Mouse (Mus musculus) intestine, postnatal 0 days (tissue): Measurements from ENCODE around the gene Dad1. TPM values are rescaled to one million over a fixed set of nuclear protein-coding genes. Genes with fewer than 3 reads are reported as not detected.

ENCODE experiments used
- ATAC-seq: fragments of 200-750 bp; cut with Nextera tagmentation; 2 replicates; pipeline ENCODE4 v1.8.0; 2017; ENCODE audit warnings: mild to moderate bottlenecking, moderate TSS enrichment, moderate library complexity
- H3K27ac ChIP-seq: fragments of 300-500 bp; sonication (generic); 2 replicates; pipeline ENCODE4 v1.5.1; 2014; ENCODE audit warnings: mild to moderate bottlenecking, low read depth, low read length, moderate library complexity
- H3K27me3 ChIP-seq: fragments of 300-500 bp; sonication (generic); replicated peaks from 2 replicates; pipeline ENCODE4 v1.6.1; 2014; ENCODE audit warnings: low read length, mixed read lengths; ENCODE audit not compliant: control insufficient read depth, insufficient read depth
- H3K36me3 ChIP-seq: fragments of 300-500 bp; sonication (generic); 2 replicates; pipeline ENCODE4 v1.6.1; 2014; ENCODE audit warnings: mild to moderate bottlenecking, moderate library complexity; ENCODE audit not compliant: control insufficient read depth, insufficient read depth
- H3K4me1 ChIP-seq: fragments of 300-500 bp; sonication (generic); replicated peaks from 2 replicates; pipeline ENCODE4 v1.6.1; 2014; ENCODE audit warnings: antibody characterized with exemption, low read length, mixed read lengths; ENCODE audit not compliant: control insufficient read depth, insufficient read depth
- H3K4me2 ChIP-seq: fragments of 300-500 bp; sonication (generic); replicated peaks from 2 replicates; pipeline ENCODE4 v1.6.1; 2014; ENCODE audit warnings: low read depth, mild to moderate bottlenecking, moderate library complexity
- H3K4me3 ChIP-seq: fragments of 300-500 bp; sonication (generic); 2 replicates; pipeline ENCODE4 v1.5.1; 2014; ENCODE audit warnings: low read depth, low read length
- H3K9ac ChIP-seq: fragments of 300-500 bp; sonication (generic); 2 replicates; pipeline ENCODE4 v1.6.1; 2014; ENCODE audit warnings: mild to moderate bottlenecking, low read depth, low read length
- H3K9me3 ChIP-seq: fragments of 300-500 bp; sonication (generic); 2 replicates; pipeline ENCODE4 v1.6.1; 2016; ENCODE audit warnings: mixed run types; ENCODE audit not compliant: control insufficient read depth
- CTCF ChIP-seq: sonication (generic); IDR thresholded peaks from 2 replicates; pipeline ENCODE4 v1.5.1; 2016; ENCODE audit warnings: low read depth, mild to moderate bottlenecking, control low read depth, antibody characterized with exemption, moderate library complexity
- WGBS: fragments of 180-500 bp; shearing (Covaris S2); extraction: QIAGEN DNeasy Blood & Tissue Kit; methylation state at CpG from one replicate; pipeline ENCODE4 v1.1.7; 2014; 5-methylcytosine and 5-hydroxymethylcytosine counted together
- polyA plus RNA-seq: library from polyadenylated mRNA; unstranded; fragments of >200 nt; fragmentation: Nextera tagmentation; extraction: Ambion mirVana; gene quantifications from 2 replicates; pipeline ENCODE4 v1.2.1, GENCODE M21; 2015

The Dad1 gene
- polyA plus RNA-seq, 1 experiment from 2014 or later = 492 TPM

DNA sequence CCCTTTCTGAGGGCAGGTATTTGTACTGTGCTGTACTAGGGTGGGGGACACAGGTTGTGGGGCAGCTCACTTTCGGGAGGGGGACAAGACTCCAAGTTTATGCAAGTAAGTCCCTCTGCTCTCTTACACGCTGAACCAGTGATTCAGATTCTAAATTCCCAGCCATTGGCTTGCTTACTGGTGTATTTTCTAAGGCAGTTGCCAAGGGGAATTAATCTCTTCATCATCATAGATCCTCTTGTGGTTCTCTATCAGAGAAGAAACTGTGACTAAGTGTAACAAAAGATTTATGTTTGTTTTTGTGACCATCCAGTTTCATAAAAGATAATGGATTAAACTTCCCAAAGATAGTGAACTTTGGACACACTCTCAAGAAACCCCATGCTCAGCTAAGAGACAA is 40.2 kb downstream of the Dad1 start:
- Histone ChIP-seq H3K4me2 (no peak overlapping the region), H3K9me3 (no peaks in the 10 kb centered on the region), H3K27me3 (no peaks in the 10 kb centered on the region), H3K36me3 (no peaks in the 10 kb centered on the region), H3K4me1 (peaks cover 9% of the 10 kb centered on the region; the same call in 1 of the 2 replicates), H3K4me3 (no peak overlapping the region), H3K9ac (no peak overlapping the region), H3K27ac (no peak overlapping the region)
- TF ChIP-seq CTCF = no peak
- WGBS = 86% methylated on average over 2 of the region's 2 CpGs
- no peak for ATAC-seq

DNA sequence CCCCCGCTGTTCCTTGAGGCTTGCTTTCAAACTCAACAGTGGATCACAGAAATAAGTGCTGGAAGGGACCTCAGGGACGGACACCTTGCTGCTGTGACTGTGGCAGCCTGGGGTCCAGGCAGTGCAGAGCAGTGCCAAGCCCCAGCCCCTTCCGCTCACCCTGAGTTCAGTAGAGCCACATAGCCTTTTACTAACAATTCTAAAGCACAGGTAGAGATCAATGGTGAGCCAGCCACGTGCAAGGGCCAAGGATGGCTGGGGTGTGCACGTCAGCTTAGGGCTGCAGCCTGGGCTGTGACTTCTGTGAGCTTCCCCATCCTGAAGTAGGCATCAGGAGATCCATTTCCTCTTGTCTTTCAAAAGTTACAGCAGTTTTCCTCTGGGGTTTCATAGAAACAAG is 42.1 kb downstream of the Dad1 start:
- 86% methylated on average over 5 of the region's 5 CpGs for WGBS
- Histone ChIP-seq H3K27me3 (no peaks in the 10 kb centered on the region; the same call in 1 of the 2 replicates), H3K4me1 (peaks cover 9% of the 10 kb centered on the region; the same call in 1 of the 2 replicates), H3K9me3 (no peaks in the 10 kb centered on the region), H3K27ac (no peak overlapping the region), H3K36me3 (no peaks in the 10 kb centered on the region), H3K9ac (no peak overlapping the region), H3K4me3 (no peak overlapping the region), H3K4me2 (no peak overlapping the region)
- TF ChIP-seq CTCF = no peak
- no peak for ATAC-seq

DNA sequence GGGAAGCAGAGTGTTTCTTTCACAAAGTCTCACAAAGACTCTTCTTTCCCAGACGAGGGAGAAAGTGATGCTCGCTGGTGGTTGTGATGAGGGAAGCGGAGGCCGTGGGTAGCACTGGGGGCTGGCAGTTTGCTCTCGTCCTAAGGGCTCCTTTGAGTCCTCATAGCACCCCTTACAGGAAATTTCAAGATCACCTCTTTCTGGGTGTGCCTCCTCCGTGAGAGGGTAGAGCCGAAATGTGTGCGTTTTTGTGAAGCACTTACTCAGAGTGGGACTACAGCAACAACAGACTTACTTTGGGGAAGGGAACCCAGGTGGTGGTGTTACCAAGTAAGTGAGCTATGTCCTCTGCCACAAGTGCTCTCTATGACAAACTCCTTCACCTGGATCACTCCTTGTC is 42.7 kb downstream of the Dad1 start:
- ATAC-seq = no peak
- Histone ChIP-seq H3K27ac (no peak overlapping the region), H3K4me2 (no peak overlapping the region), H3K4me3 (no peak overlapping the region), H3K27me3 (no peaks in the 10 kb centered on the region; the same call in 1 of the 2 replicates), H3K9ac (no peak overlapping the region), H3K9me3 (no peaks in the 10 kb centered on the region), H3K36me3 (no peaks in the 10 kb centered on the region), H3K4me1 (peaks cover 5% of the 10 kb centered on the region; the same call in 1 of the 2 replicates)
- no peak for TF ChIP-seq CTCF
- WGBS = 95% methylated on average over 8 of the region's 8 CpGs

DNA sequence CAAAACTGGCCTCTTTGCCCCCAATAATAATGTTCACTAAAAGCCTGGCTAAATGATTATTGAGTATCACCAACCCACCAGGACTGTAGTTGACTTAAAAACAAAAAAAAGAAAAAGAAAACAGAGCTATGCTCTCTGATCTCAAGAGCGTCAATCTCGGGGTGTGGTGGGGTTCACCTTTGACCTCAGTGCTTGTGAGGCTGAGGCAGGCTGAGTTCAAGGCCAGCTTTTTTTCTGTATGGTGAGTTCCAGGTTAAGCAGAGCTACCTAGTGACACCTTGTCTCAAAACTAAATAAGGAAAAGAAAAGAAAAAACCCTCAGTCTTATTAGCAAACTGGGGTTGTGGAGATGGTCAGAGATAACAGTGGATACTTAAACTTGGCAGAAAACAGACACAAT is 43.5 kb downstream of the Dad1 start:
- ATAC-seq = no peak
- TF ChIP-seq CTCF = no peak
- no peak overlapping the region for H3K4me2 ChIP-seq
- WGBS = 69% methylated on average over 2 of the region's 2 CpGs
- no peak overlapping the region for H3K27ac ChIP-seq
- no peaks in the 10 kb centered on the region; the same call in 1 of the 2 replicates for H3K27me3 ChIP-seq
- H3K4me3 ChIP-seq = no peak overlapping the region
- no peak overlapping the region for H3K9ac ChIP-seq
- H3K9me3 ChIP-seq = no peaks in the 10 kb centered on the region
- H3K36me3 ChIP-seq = no peaks in the 10 kb centered on the region
- H3K4me1 ChIP-seq = no peaks in the 10 kb centered on the region

DNA sequence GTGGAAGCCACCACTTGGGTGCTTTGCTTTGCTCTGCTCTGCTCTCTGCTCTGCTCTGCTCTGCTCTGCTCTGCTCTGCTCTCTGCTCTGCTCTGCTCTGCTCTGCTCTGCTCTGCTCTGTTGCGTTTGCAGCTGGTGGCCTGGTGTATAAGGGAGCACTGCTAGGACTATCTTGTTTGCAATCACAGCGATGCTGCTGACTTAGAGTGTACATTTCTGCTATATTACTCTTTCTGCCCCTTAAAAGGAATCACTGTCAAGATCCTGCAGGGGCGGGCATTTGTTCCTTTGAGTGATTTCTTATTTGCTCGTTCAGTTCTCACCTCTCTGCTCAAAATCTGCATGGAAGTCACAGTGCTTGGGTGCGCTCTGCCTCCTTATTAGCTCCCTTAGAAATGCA is 44.0 kb downstream of the Dad1 start:
- H3K27me3 ChIP-seq = no peaks in the 10 kb centered on the region; the same call in 1 of the 2 replicates
- H3K4me3 ChIP-seq = no peak overlapping the region
- no peak overlapping the region for H3K27ac ChIP-seq
- no peaks in the 10 kb centered on the region for H3K36me3 ChIP-seq
- no peak overlapping the region for H3K4me2 ChIP-seq
- no peaks in the 10 kb centered on the region for H3K4me1 ChIP-seq
- TF ChIP-seq CTCF = no peak
- WGBS = 73% methylated on average over 5 of the region's 5 CpGs
- ATAC-seq = no peak
- no peak overlapping the region for H3K9ac ChIP-seq
- H3K9me3 ChIP-seq = no peaks in the 10 kb centered on the region

DNA sequence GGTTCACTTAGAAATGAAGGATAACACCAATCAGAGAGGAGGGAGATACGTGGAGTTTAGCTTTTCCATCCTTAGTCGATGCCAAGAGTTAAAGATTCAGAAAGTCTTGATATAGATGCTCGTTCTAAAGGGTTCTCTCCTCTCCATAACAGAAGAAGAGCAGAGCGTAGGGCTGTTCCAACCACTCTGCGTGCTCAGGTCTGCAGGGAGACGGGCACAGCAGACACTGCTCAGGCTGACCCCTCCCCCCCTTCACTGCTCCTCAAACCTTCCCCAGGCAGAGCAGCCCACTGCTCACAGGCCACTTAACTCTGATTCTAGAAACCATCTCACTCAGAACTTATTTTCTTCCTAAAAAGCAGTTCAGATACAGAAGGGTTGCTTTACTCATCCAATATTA is 45.2 kb downstream of the Dad1 start:
- no peak overlapping the region for H3K4me2 ChIP-seq
- H3K4me1 ChIP-seq = no peaks in the 10 kb centered on the region
- no peaks in the 10 kb centered on the region for H3K9me3 ChIP-seq
- TF ChIP-seq CTCF = no peak
- H3K36me3 ChIP-seq = no peaks in the 10 kb centered on the region
- no peaks in the 10 kb centered on the region; the same call in 1 of the 2 replicates for H3K27me3 ChIP-seq
- no peak overlapping the region for H3K27ac ChIP-seq
- ATAC-seq = no peak
- WGBS = 78% methylated on average over 6 of the region's 6 CpGs
- H3K4me3 ChIP-seq = no peak overlapping the region
- no peak overlapping the region for H3K9ac ChIP-seq

DNA sequence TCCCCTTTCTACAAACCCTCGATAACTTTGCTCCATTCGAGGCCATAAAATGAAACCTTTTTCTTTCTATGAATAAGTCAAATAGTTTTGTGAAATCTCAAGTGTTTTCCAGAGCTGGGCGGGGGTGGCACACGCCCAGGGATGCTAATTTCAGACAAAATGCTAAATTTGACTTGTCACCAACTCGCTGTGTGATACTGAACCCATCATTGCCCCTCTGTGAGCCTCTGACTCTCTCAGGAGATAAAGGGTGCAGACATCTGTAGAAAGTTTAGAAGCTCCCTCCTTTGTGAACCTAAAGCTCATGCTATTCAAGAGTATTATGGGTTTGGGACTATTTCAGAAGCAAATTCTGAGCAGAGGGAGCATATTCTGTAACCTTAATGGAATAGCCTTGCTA is 46.0 kb downstream of the Dad1 start:
- no peak overlapping the region for H3K27ac ChIP-seq
- 78% methylated on average over 5 of the region's 5 CpGs for WGBS
- no peaks in the 10 kb centered on the region for H3K4me1 ChIP-seq
- no peaks in the 10 kb centered on the region for H3K36me3 ChIP-seq
- no peak for ATAC-seq
- H3K4me3 ChIP-seq = no peak overlapping the region
- TF ChIP-seq CTCF = no peak
- H3K9me3 ChIP-seq = no peaks in the 10 kb centered on the region
- H3K27me3 ChIP-seq = no peaks in the 10 kb centered on the region; the same call in 1 of the 2 replicates
- H3K9ac ChIP-seq = no peak overlapping the region
- no peak overlapping the region for H3K4me2 ChIP-seq
